Mouse (Mus musculus) liver, postnatal 0 days (tissue): ENCODE measurements around the gene Gm20388.

Experiments
- CTCF ChIP-seq: sonication (generic); IDR thresholded peaks from 2 replicates; pipeline ENCODE4 v1.5.1; 2016; ENCODE audit warnings: antibody characterized with exemption, low read depth
- EP300 ChIP-seq: IDR thresholded peaks from 2 replicates; pipeline ENCODE4 v1.6.1; 2016; ENCODE audit warnings: antibody characterized with exemption, low read depth, mild to moderate bottlenecking

GRCm38 (mm10) chr8:121966714-121967448, 2056.2 kb downstream of the Gm20388 start:
- TF ChIP-seq CTCF: no peak
- TF ChIP-seq EP300: no peak
